Mouse (Mus musculus) intestine, postnatal 0 days (tissue): ENCODE data around the gene Srd5a1. TPM values are rescaled to one million over a fixed set of nuclear protein-coding genes. Genes with fewer than 3 reads are reported as not detected.

Source experiments
- ATAC-seq: fragments of 200-750 bp; cut with Nextera tagmentation; 2 replicates; pipeline ENCODE4 v1.8.0; 2017; ENCODE audit warnings: mild to moderate bottlenecking, moderate TSS enrichment, moderate library complexity
- H3K27ac ChIP-seq: fragments of 300-500 bp; sonication (generic); 2 replicates; pipeline ENCODE4 v1.5.1; 2014; ENCODE audit warnings: mild to moderate bottlenecking, low read depth, low read length, moderate library complexity
- H3K27me3 ChIP-seq: fragments of 300-500 bp; sonication (generic); replicated peaks from 2 replicates; pipeline ENCODE4 v1.6.1; 2014; ENCODE audit warnings: low read length, mixed read lengths; ENCODE audit not compliant: control insufficient read depth, insufficient read depth
- H3K36me3 ChIP-seq: fragments of 300-500 bp; sonication (generic); 2 replicates; pipeline ENCODE4 v1.6.1; 2014; ENCODE audit warnings: mild to moderate bottlenecking, moderate library complexity; ENCODE audit not compliant: control insufficient read depth, insufficient read depth
- H3K4me1 ChIP-seq: fragments of 300-500 bp; sonication (generic); replicated peaks from 2 replicates; pipeline ENCODE4 v1.6.1; 2014; ENCODE audit warnings: antibody characterized with exemption, low read length, mixed read lengths; ENCODE audit not compliant: control insufficient read depth, insufficient read depth
- H3K4me2 ChIP-seq: fragments of 300-500 bp; sonication (generic); replicated peaks from 2 replicates; pipeline ENCODE4 v1.6.1; 2014; ENCODE audit warnings: low read depth, mild to moderate bottlenecking, moderate library complexity
- H3K4me3 ChIP-seq: fragments of 300-500 bp; sonication (generic); 2 replicates; pipeline ENCODE4 v1.5.1; 2014; ENCODE audit warnings: low read depth, low read length
- H3K9ac ChIP-seq: fragments of 300-500 bp; sonication (generic); 2 replicates; pipeline ENCODE4 v1.6.1; 2014; ENCODE audit warnings: mild to moderate bottlenecking, low read depth, low read length
- H3K9me3 ChIP-seq: fragments of 300-500 bp; sonication (generic); 2 replicates; pipeline ENCODE4 v1.6.1; 2016; ENCODE audit warnings: mixed run types; ENCODE audit not compliant: control insufficient read depth
- CTCF ChIP-seq: sonication (generic); IDR thresholded peaks from 2 replicates; pipeline ENCODE4 v1.5.1; 2016; ENCODE audit warnings: low read depth, mild to moderate bottlenecking, control low read depth, antibody characterized with exemption, moderate library complexity
- WGBS: fragments of 180-500 bp; shearing (Covaris S2); extraction: QIAGEN DNeasy Blood & Tissue Kit; methylation state at CpG from one replicate; pipeline ENCODE4 v1.1.7; 2014; 5-methylcytosine and 5-hydroxymethylcytosine counted together
- polyA plus RNA-seq: library from polyadenylated mRNA; unstranded; fragments of >200 nt; fragmentation: Nextera tagmentation; extraction: Ambion mirVana; gene quantifications from 2 replicates; pipeline ENCODE4 v1.2.1, GENCODE M21; 2015

Gene Srd5a1
- polyA plus RNA-seq, 1 experiment from 2014 or later, result 8.6 TPM

- H3K9ac ChIP-seq, result no peak overlapping the region
- no peak for ATAC-seq
- H3K4me3 ChIP-seq, result no peak overlapping the region
- H3K27ac ChIP-seq, result no peak overlapping the region
- TF ChIP-seq CTCF, result no peak
- H3K4me2 ChIP-seq, result no peak overlapping the region
- no peaks in the 10 kb centered on the region for H3K36me3 ChIP-seq
- no peaks in the 10 kb centered on the region for H3K27me3 ChIP-seq
- H3K9me3 ChIP-seq, result no peaks in the 10 kb centered on the region
- H3K4me1 ChIP-seq, result no peaks in the 10 kb centered on the region
- 98% methylated on average over 2 of the region's 2 CpGs for WGBS
These were observed 14.7 kb downstream of the Srd5a1 start for GRCm38 (mm10) chr13:69596515-69596914.

- H3K9ac ChIP-seq, result no peak overlapping the region
These were observed 15.3 kb downstream of the Srd5a1 start for GRCm38 (mm10) chr13:69595911-69596310.

DNA sequence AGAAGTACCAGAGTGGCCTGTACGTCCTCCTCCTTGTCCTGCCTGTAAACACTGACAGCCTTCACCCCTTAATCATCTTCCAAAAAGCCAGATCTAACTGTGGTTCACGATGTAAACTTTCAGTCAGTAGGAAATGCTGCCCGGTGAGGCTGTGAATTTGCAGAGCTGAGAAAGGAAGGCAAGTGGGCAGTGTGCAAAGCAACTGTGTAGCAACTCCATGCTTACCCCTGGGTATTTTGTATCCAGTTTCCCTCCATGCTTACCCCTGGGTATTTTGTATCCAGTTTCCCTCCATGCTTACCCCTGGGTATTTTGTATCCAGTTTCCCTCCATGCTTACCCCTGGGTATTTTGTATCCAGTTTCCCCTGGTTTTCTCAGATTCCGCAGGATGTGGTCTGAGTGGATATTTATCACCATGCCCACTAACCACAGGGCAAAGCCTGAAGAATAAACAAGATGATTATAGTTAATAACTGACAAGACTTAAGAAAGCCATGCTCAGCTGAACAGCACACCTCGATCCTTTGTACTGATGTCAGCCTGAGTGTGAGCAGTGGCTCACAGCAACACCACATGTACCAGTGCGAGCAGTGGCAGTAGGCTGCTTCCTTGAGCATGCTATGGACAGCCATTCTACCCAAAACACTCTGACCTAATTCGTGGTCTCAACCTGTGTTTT lies 16.5 kb downstream of the Srd5a1 start:
- TF ChIP-seq CTCF, result no peak
- whole genome bisulfite sequencing, result 75% methylated on average over 7 of the region's 7 CpGs
- no peak for ATAC-seq

More at GRCm38 (mm10) chr13:69595911-69596310, 15.3 kb downstream of the Srd5a1 start:
- Histone ChIP-seq H3K27me3 (no peaks in the 10 kb centered on the region), H3K27ac (no peak overlapping the region), H3K36me3 (no peaks in the 10 kb centered on the region), H3K4me3 (no peak overlapping the region), H3K4me1 (no peaks in the 10 kb centered on the region), H3K9me3 (no peaks in the 10 kb centered on the region), H3K4me2 (no peak overlapping the region)
- 91% methylated on average over 6 of the region's 6 CpGs for WGBS
- no peak for ATAC-seq
- no peak for TF ChIP-seq CTCF

GRCm38 (mm10) chr13:69593453-69593852 lies 17.8 kb downstream of the Srd5a1 start:
- WGBS, result 68% methylated on average over 8 of the region's 8 CpGs
- no peak for TF ChIP-seq CTCF
- Histone ChIP-seq H3K27me3 (no peaks in the 10 kb centered on the region), H3K36me3 (no peaks in the 10 kb centered on the region), H3K4me1 (no peaks in the 10 kb centered on the region), H3K9ac (no peak overlapping the region), H3K27ac (no peak overlapping the region), H3K4me3 (no peak overlapping the region), H3K9me3 (no peaks in the 10 kb centered on the region), H3K4me2 (no peak overlapping the region)
- no peak for ATAC-seq

More for the DNA sequence above, 16.5 kb downstream of the Srd5a1 start:
- Histone ChIP-seq H3K4me1 (no peaks in the 10 kb centered on the region), H3K27ac (no peak overlapping the region), H3K4me2 (no peak overlapping the region), H3K9me3 (no peaks in the 10 kb centered on the region), H3K27me3 (no peaks in the 10 kb centered on the region), H3K4me3 (no peak overlapping the region), H3K9ac (no peak overlapping the region), H3K36me3 (no peaks in the 10 kb centered on the region)

DNA sequence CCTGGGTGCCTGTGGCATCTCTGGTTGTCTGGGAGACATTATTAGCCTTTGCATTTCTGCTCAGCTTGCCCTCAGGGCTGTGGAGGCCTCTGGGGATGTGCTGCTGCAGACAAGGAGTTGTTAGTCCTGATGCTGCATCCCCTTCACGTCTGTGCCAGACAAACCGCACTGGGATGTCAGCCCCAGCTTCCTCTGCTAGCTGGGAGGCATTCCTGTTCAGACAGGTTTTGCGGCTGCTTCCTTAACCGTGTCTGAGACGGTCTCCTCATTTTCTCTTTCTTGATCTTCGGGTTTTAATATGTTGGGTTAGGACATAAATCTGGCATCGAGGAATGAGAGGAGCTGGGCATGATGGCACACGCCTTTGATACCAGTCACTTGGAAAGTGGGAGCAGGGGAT lies 19.0 kb downstream of the Srd5a1 start:
- no peaks in the 10 kb centered on the region for H3K36me3 ChIP-seq
- H3K9ac ChIP-seq, result no peak overlapping the region
- TF ChIP-seq CTCF, result no peak
- no peaks in the 10 kb centered on the region for H3K27me3 ChIP-seq
- WGBS, result 88% methylated on average over 8 of the region's 8 CpGs
- no peak overlapping the region for H3K4me3 ChIP-seq
- H3K4me1 ChIP-seq, result no peaks in the 10 kb centered on the region
- no peak overlapping the region for H3K4me2 ChIP-seq
- no peak for ATAC-seq
- H3K27ac ChIP-seq, result no peak overlapping the region
- no peaks in the 10 kb centered on the region for H3K9me3 ChIP-seq

DNA sequence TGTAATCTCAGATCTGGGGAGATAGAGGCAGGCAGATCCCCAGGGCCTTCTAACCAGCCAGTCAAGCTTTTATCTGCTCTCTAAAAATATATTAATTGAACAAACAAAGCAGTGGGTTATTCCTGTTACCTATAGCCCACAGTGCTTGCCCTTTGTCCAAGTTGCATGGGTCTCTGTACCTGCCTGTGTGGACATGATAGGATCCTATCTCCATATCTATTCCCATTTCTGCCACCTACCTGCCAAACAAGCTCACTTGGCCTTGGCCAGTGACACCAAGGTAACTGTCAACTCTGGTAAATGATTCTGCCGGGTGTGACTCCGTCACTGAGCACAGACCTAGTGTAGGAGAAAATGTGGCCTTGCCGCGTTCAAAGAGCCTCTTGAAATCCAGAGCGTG lies 19.9 kb downstream of the Srd5a1 start:
- TF ChIP-seq CTCF, result no peak
- no peak for ATAC-seq
- no peak overlapping the region for H3K4me3 ChIP-seq
- H3K9me3 ChIP-seq, result no peaks in the 10 kb centered on the region
- 77% methylated on average over 5 of the region's 5 CpGs for WGBS
- no peak overlapping the region for H3K4me2 ChIP-seq
- no peak overlapping the region for H3K9ac ChIP-seq
- H3K4me1 ChIP-seq, result no peaks in the 10 kb centered on the region
- H3K36me3 ChIP-seq, result no peaks in the 10 kb centered on the region
- H3K27ac ChIP-seq, result no peak overlapping the region
- no peaks in the 10 kb centered on the region for H3K27me3 ChIP-seq
